In the genomic region with DNA sequence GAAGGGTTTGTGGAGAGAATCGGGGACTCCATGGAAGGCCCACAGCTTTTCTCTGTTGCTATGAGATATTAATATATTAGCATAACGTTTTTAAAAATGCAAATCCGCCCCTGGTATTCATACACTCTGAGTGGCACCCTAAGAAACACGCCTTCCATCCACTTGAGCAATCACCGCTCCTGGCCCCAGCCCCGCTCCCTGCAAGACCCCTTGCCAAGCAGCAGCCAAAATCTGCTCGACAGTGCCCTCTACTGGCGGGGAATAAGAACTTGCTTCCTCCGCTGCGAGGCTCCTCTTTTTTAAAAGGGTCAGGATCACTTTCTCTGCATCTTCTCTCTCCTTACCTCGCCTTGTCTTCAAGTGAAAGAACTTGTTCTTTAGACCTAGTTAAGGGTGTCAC, we compare ENCODE assay signal across 8 mouse cellular contexts.
DNase-seq lines count a peak whose midpoint lies in the region; ATAC-seq lines count a peak whose summit lies in the region.

No protein-coding gene starts in this region.

- WGBS in hindbrain, embryonic 14.5 days: 4% methylated on average over 11 of the region's 11 CpGs
- WGBS in midbrain, embryonic 11.5 days: 10% methylated on average over 11 of the region's 11 CpGs

- intact Hi-C loops in left cerebral cortex, postnatal 4 days (cut with DNase I): loop anchor here (5.0 kb wide), 2 partner anchors 141 to 581 kb away; no protein-coding TSS in a partner anchor

- ATAC-seq in hindbrain, embryonic 14.5 days (ENCODE audit: low FRiP score): 0 out of 2 replicates have a peak, but pooled peaks have one; percentile 47
- ATAC-seq in midbrain, embryonic 11.5 days (ENCODE audit: low FRiP score): peak; percentile 75

- no peak overlapping the region for H3K4me3 ChIP-seq in hindbrain, embryonic 14.5 days (replicated peaks; ENCODE audit: low read length)
- no peak overlapping the region for H3K4me3 ChIP-seq in midbrain, embryonic 11.5 days (ENCODE audit: low read depth, low read length)

- no peaks in the 10 kb centered on the region for H3K36me3 ChIP-seq in hindbrain, embryonic 14.5 days (replicated peaks; ENCODE audit: control insufficient read depth, insufficient read depth)
- no peaks in the 10 kb centered on the region for H3K36me3 ChIP-seq in midbrain, embryonic 11.5 days (ENCODE audit: control insufficient read depth, insufficient read depth, low read length)

- H3K9ac ChIP-seq in hindbrain, embryonic 14.5 days: no peak overlapping the region
- no peak overlapping the region for H3K9ac ChIP-seq in midbrain, embryonic 11.5 days (ENCODE audit: low read length)

- peaks cover 20% of the 10 kb centered on the region for H3K4me1 ChIP-seq in hindbrain, embryonic 14.5 days (replicated peaks; ENCODE audit: control insufficient read depth, insufficient read depth, low read length)
- H3K4me1 ChIP-seq in midbrain, embryonic 11.5 days (ENCODE audit: control insufficient read depth, insufficient read depth, low read length): peaks cover 8% of the 10 kb centered on the region; the same call in 1 of the 2 replicates

- no peaks in the 10 kb centered on the region for H3K9me3 ChIP-seq in hindbrain, embryonic 14.5 days (ENCODE audit: control insufficient read depth, low read length)
- H3K9me3 ChIP-seq in midbrain, embryonic 11.5 days (ENCODE audit: control insufficient read depth, low read length): no peaks in the 10 kb centered on the region

- peak overlapping the region; percentile 4; the same call in 1 of the 2 replicates for H3K4me2 ChIP-seq in hindbrain, embryonic 14.5 days (replicated peaks)
- no peak overlapping the region for H3K4me2 ChIP-seq in midbrain, embryonic 11.5 days

- H3K27ac ChIP-seq in hindbrain, embryonic 14.5 days: peak overlapping the region; percentile 70; the same call in 1 of the 2 replicates
- H3K27ac ChIP-seq in midbrain, embryonic 11.5 days (ENCODE audit: low read depth, low read length): no peak overlapping the region

- no peaks in the 10 kb centered on the region for H3K27me3 ChIP-seq in hindbrain, embryonic 14.5 days (ENCODE audit: control insufficient read depth, insufficient read depth, low read length)
- H3K27me3 ChIP-seq in midbrain, embryonic 11.5 days (ENCODE audit: control insufficient read depth, insufficient read depth, low read length): no peaks in the 10 kb centered on the region

- DNase-seq in WW6 (ENCODE audit: low read depth, low spot score) (peak; percentile 48), MN1 (ENCODE audit: low spot score) (no peak)
- peak; percentile 91 to 95 for DNase-seq in cerebellum, postnatal 14 days
- DNase-seq in frontal cortex, postnatal 36 days (ENCODE audit: low spot score in 2 of 2): peak; percentile 54 to 75
- peak; percentile 91 for DNase-seq in hindbrain, embryonic 14.5 days (ENCODE audit: low spot score)
- peak; percentile 92 for DNase-seq in left cerebral cortex, postnatal 4 days
- DNase-seq in midbrain, embryonic 11.5 days (ENCODE audit: low spot score, missing footprints): peak; percentile 96
- peak; percentile 43 to 74 for DNase-seq in spleen, adult 18-20 months
